Mouse (Mus musculus) C3H10T1/2 (cell line): ENCODE data around the gene Eno1. TPM values are rescaled to one million over a fixed set of nuclear protein-coding genes. Genes with fewer than 3 reads are reported as not detected.

Experiments
- polyA plus RNA-seq, 2 experiments: library from polyadenylated mRNA; unstranded; fragments of >200 nt; fragmentation: generic; extraction: Trizol; gene quantifications; one replicate each; pipeline ENCODE4 v1.2.1; 2012; ENCODE audit warnings: missing spikeins in 2 of 2

The Eno1 gene
- 1,000 to 10,000 TPM in 1 of 2 experiments, 100 to 1,000 TPM in 1; 443 to 2,128 TPM for polyA plus RNA-seq

GRCm38 (mm10) chr4:150236521-150237481, at the start of gene Eno1:
Eno1 (plus strand) TSS chr4:150236721.

DNA sequence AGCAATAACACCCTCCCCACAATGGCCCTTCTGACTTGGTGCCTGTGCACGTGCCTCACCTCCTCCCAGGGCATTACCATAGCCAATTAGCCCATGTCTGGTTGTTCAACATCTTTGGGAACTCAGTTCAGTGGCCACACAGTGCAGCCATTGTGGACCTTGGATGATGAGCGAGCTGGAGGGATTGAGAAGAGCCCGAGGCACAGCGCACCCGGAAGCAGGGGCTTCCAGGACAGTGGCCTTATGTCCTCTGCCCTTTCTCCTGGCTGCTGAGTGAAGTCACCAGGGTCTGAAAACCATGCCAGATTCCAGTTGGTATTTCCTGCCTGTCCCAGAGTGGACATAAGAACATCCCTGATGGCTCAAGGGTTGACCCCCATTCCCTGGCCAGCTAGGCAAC, 35.3 kb upstream of the Eno1 start, which contains the start of gene Car6:
Car6 (minus strand) TSS at position 101 of the 400 bp plus-strand sequence.

GRCm38 (mm10) chr4:150281018-150281761, 44.7 kb downstream of the Eno1 start, which contains the start of gene Rere:
Rere (plus strand) TSS chr4:150281646.

Other genes starting within 250 kb of the Eno1 start
- 10 to 100 TPM in 1 of 2 experiments, 1 to 10 TPM in 1; 6.4 to 24.2 TPM for gene H6pd, start 227.7 kb upstream of the Eno1 start, polyA plus RNA-seq
- gene Gpr157, start 149.4 kb upstream of the Eno1 start, polyA plus RNA-seq, result under 1 TPM; 0.15 to 0.71 TPM
- gene Slc2a5, start 117.4 kb upstream of the Eno1 start, polyA plus RNA-seq, result under 1 TPM; 0.01 to 0.05 TPM
- under 1 TPM in 1 of 2 experiments, not detected in 1; 0.05 TPM for gene Slc2a7, start 87.7 kb upstream of the Eno1 start, polyA plus RNA-seq
- gene Car6, start 35.4 kb upstream of the Eno1 start, polyA plus RNA-seq, result under 1 TPM; 0.01 to 0.05 TPM
- gene Rere, start 44.9 kb downstream of the Eno1 start, polyA plus RNA-seq, result 10 to 100 TPM in 1 of 2 experiments, 1 to 10 TPM in 1; 7.0 to 34.4 TPM